ENCODE assay signal across 20 mouse cellular contexts in the genomic region with DNA sequence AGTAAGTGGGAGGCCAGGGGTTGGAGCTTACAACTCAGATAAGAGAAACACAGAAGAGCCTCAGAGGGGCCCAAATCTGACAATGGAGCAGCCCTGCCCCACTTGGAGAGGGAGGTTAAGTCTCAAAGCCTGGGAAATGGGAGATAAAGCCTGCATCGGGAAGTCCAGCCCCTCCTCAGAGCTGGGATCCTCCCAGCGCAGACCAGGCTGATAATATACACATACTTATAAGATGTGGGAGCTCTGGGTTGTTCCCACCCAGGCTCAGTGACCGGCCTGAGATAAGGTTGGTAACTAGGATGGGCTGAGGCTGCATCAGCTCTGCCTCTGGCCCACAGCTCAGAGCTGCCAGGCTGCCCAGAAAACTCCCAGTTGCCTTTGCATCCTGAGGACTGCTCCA. TPM values are rescaled to one million over a fixed set of nuclear protein-coding genes. Genes with fewer than 3 reads are reported as not detected.
A peak's percentile ranks its signal among the peaks of the same experiment; 100 is the strongest.
DNase-seq lines count a peak whose midpoint lies in the region; ATAC-seq and TF ChIP-seq lines count a peak whose summit lies in the region.
"Had no signal": no experiment of that assay in that cellular context is flagged by ENCODE, and none has a peak within 500 bp of the region (broad histone marks: within the 10 kb centered on the region; RNA-seq: fewer than 3 reads in every experiment).

No protein-coding gene starts in this region.

- TF ChIP-seq POLR2A in liver, adult 2 months (IDR thresholded peaks at IDR 0.05; ENCODE audit: extremely low read depth, insufficient read depth, low read length): no peak

- H3K79me2 ChIP-seq in liver, adult 2 months (ENCODE audit: control insufficient read depth, insufficient read depth, low read length): no peaks in the 10 kb centered on the region

- no peaks in the 10 kb centered on the region for H3K9me3 ChIP-seq in midbrain, embryonic 11.5 days (ENCODE audit: control insufficient read depth, low read length)
- H3K9me3 ChIP-seq in midbrain, embryonic 16.5 days (replicated peaks; ENCODE audit: control insufficient read depth, low read length, poor library complexity, severe bottlenecking): no peaks in the 10 kb centered on the region
- H3K9me3 ChIP-seq: forebrain, embryonic 15.5 days; limb, embryonic 13.5 days; megakaryocyte, embryonic 14.5 days had no signal

- TF ChIP-seq CTCF in liver, adult 2 months (IDR thresholded peaks at IDR 0.05; ENCODE audit: low read depth, low read length): no peak

- H3K9ac ChIP-seq in midbrain, embryonic 11.5 days (ENCODE audit: low read length): no peak overlapping the region
- H3K9ac ChIP-seq in midbrain, embryonic 16.5 days (ENCODE audit: low read depth, low read length): no peak overlapping the region; the same call in 1 of the 2 replicates
- H3K9ac ChIP-seq in liver, adult 2 months (ENCODE audit: low read depth, low read length): no peak overlapping the region
- H3K9ac ChIP-seq: forebrain, embryonic 15.5 days; hindbrain, embryonic 14.5 days; limb, embryonic 13.5 days had no signal

- 26% methylated on average over 3 of the region's 3 CpGs for WGBS in midbrain, embryonic 11.5 days
- 42% methylated on average over 3 of the region's 3 CpGs for WGBS in midbrain, embryonic 16.5 days
- 29% methylated on average over 3 of the region's 3 CpGs for WGBS in liver, adult 2 months

- no peaks in the 10 kb centered on the region for H3K27me3 ChIP-seq in midbrain, embryonic 11.5 days (ENCODE audit: control insufficient read depth, insufficient read depth, low read length)
- H3K27me3 ChIP-seq in midbrain, embryonic 16.5 days (ENCODE audit: control insufficient read depth, insufficient read depth, low read depth, low read length): no peaks in the 10 kb centered on the region
- no peaks in the 10 kb centered on the region for H3K27me3 ChIP-seq in liver, adult 2 months (ENCODE audit: control insufficient read depth, insufficient read depth, low read length)

- H3K36me3 ChIP-seq in midbrain, embryonic 11.5 days (ENCODE audit: control insufficient read depth, insufficient read depth, low read length): no peaks in the 10 kb centered on the region
- no peaks in the 10 kb centered on the region for H3K36me3 ChIP-seq in midbrain, embryonic 16.5 days (ENCODE audit: control insufficient read depth, insufficient read depth, low read length)
- no peaks in the 10 kb centered on the region for H3K36me3 ChIP-seq in liver, adult 2 months (ENCODE audit: control insufficient read depth, insufficient read depth, low read length)
- H3K36me3 ChIP-seq: forebrain, embryonic 15.5 days; limb, embryonic 13.5 days had no signal

- no peaks in the 10 kb centered on the region for H3K4me1 ChIP-seq in midbrain, embryonic 11.5 days (ENCODE audit: control insufficient read depth, insufficient read depth, low read length)
- no peaks in the 10 kb centered on the region for H3K4me1 ChIP-seq in midbrain, embryonic 16.5 days (ENCODE audit: control insufficient read depth, insufficient read depth, low read length)
- no peaks in the 10 kb centered on the region for H3K4me1 ChIP-seq in liver, adult 2 months (ENCODE audit: control insufficient read depth, insufficient read depth, low read length)
- H3K4me1 ChIP-seq: forebrain, embryonic 15.5 days; limb, embryonic 13.5 days; megakaryocyte, embryonic 14.5 days had no signal

- ATAC-seq in midbrain, embryonic 11.5 days (ENCODE audit: low FRiP score): peak; percentile 27; the same call in 1 of the 2 replicates
- ATAC-seq in midbrain, embryonic 16.5 days: no peak
- 0 out of 2 replicates have a peak, but pooled peaks have one; percentile 23 for ATAC-seq in megakaryocyte progenitor cell, adult 5-6 weeks (replicated peaks; ENCODE audit: poor library complexity)
- ATAC-seq: forebrain, embryonic 15.5 days; lung, postnatal 0 days had no signal

- DNase-seq in midbrain, embryonic 11.5 days (ENCODE audit: low spot score, missing footprints): no peak
- DNase-seq in c-Kit-positive CD71-positive TER-119-negative erythroid progenitor cells, embryonic 14.5 days (ENCODE audit: low read depth): peak; percentile 76
- no peak for DNase-seq in liver, adult 2 months (ENCODE audit: extremely low read depth, low read depth, low spot score)
- DNase-seq in urinary bladder, postnatal 4 days (ENCODE audit: low spot score in 2 of 2): no peak
- no peak for DNase-seq in T-cell, adult 2 months (ENCODE audit: low spot score)
- DNase-seq: adrenal gland, adult 2 months; cerebellum, adult 18-20 months; cerebellum, postnatal 36 days; heart, adult 11 months; heart, postnatal 14 days; kidney, adult 2 months; kidney, postnatal 14 days; thymus, postnatal 25 days had no signal

- no peak overlapping the region for H3K27ac ChIP-seq in midbrain, embryonic 11.5 days (ENCODE audit: low read depth, low read length)
- no peak overlapping the region for H3K27ac ChIP-seq in midbrain, embryonic 16.5 days (ENCODE audit: low read length)
- H3K27ac ChIP-seq in liver, adult 2 months (replicated peaks; ENCODE audit: insufficient read depth, low read depth, low read length): peak overlapping the region; percentile 76
- H3K27ac ChIP-seq: forebrain, embryonic 15.5 days; hindbrain, embryonic 14.5 days; limb, embryonic 13.5 days had no signal

- no peak overlapping the region for H3K4me3 ChIP-seq in midbrain, embryonic 11.5 days (ENCODE audit: low read depth, low read length)
- no peak overlapping the region for H3K4me3 ChIP-seq in midbrain, embryonic 16.5 days (ENCODE audit: low read depth, low read length)
- H3K4me3 ChIP-seq in liver, adult 2 months (ENCODE audit: insufficient read depth, low read depth, low read length): no peak overlapping the region
- H3K4me3 ChIP-seq: forebrain, embryonic 15.5 days; limb, embryonic 13.5 days; megakaryocyte, embryonic 14.5 days had no signal

- H3K4me2 ChIP-seq in midbrain, embryonic 11.5 days: no peak overlapping the region
- H3K4me2 ChIP-seq in midbrain, embryonic 16.5 days (ENCODE audit: low read length): no peak overlapping the region
- H3K4me2 ChIP-seq: forebrain, embryonic 15.5 days; hindbrain, embryonic 14.5 days; limb, embryonic 13.5 days had no signal

RNA-seq across cellular contexts. Expression of a gene that starts 15.2 kb away (rescaled TPM):
- 0.34 and 0.92 TPM in 2 replicates for polyA plus RNA-seq in midbrain, embryonic 11.5 days (2014; fragmentation: Nextera tagmentation; extraction: Ambion mirVana)
- polyA plus RNA-seq in midbrain, embryonic 16.5 days (2015; fragmentation: Nextera tagmentation; extraction: Ambion mirVana): 1.1 and 1.6 TPM in 2 replicates
- 1.9 and 2.8 TPM in 2 replicates for total RNA-seq in liver, adult 2 months (2014; rRNA removed)
- polyA plus RNA-seq in liver, adult 2 months (2012; rRNA removed): 6.3 and 6.4 TPM in 2 replicates
- total RNA-seq in megakaryocyte progenitor cell, adult 5-6 weeks (2015): 0.07 TPM in 1 of 2 replicates, not detected in the other
- total RNA-seq in megakaryocyte progenitor cell, adult 5-6 weeks (2017): not detected in 2 replicates
